Mouse (Mus musculus) c-Kit-positive CD71-positive TER-119-negative erythroid progenitor cells, embryonic 14.5 days (primary cell): Measurements from ENCODE around the gene Asb5.
"Not testable (repeated sequence)": the region's sequence is repeated elsewhere in the genome, so short reads cannot be mapped to it uniquely, and the experiment has no call there.

Experiments
- DNase-seq: peaks from one replicate; pipeline ENCODE4 v3.0.0-alpha.2; 2013; ENCODE audit warnings: low read depth

Gene Asb5

GRCm38 (mm10) chr8:54529382-54530296 lies at the start of gene Asb5, which contains the start of gene Spcs3:
Gene Asb5, plus strand, starts transcription at chr8:54529580.
Gene Spcs3, minus strand, starts transcription at chr8:54529998.
- peak; percentile 90 for DNase-seq

- no peak for DNase-seq
These were observed 42.7 kb upstream of the Asb5 start for GRCm38 (mm10) chr8:54486555-54487273.

- DNase-seq, result no peak
These were observed 40.9 kb upstream of the Asb5 start for GRCm38 (mm10) chr8:54488437-54488836.

GRCm38 (mm10) chr8:54491057-54491690 lies 38.2 kb upstream of the Asb5 start:
- DNase-seq, result no peak

GRCm38 (mm10) chr8:54491934-54492333 lies 37.4 kb upstream of the Asb5 start:
- DNase-seq, result no peak

GRCm38 (mm10) chr8:54493110-54493509 lies 36.3 kb upstream of the Asb5 start:
- DNase-seq, result peak; percentile 53

GRCm38 (mm10) chr8:54493915-54494314 lies 35.5 kb upstream of the Asb5 start:
- DNase-seq, result no peak

GRCm38 (mm10) chr8:54503104-54503503 lies 26.3 kb upstream of the Asb5 start:
- no peak for DNase-seq

GRCm38 (mm10) chr8:54505060-54505459 lies 24.3 kb upstream of the Asb5 start:
- no peak for DNase-seq

- no peak for DNase-seq
These were observed 21.8 kb upstream of the Asb5 start for GRCm38 (mm10) chr8:54507428-54508095.

GRCm38 (mm10) chr8:54508096-54508456 lies 21.3 kb upstream of the Asb5 start:
- DNase-seq, result no peak

GRCm38 (mm10) chr8:54508814-54509213 lies 20.6 kb upstream of the Asb5 start:
- no peak for DNase-seq

- DNase-seq, result no peak
These were observed 20.1 kb upstream of the Asb5 start for GRCm38 (mm10) chr8:54509221-54509721.

- DNase-seq, result no peak
These were observed 17.6 kb upstream of the Asb5 start for GRCm38 (mm10) chr8:54511791-54512190.

- not testable (repeated sequence) for DNase-seq
These were observed 17.2 kb upstream of the Asb5 start for GRCm38 (mm10) chr8:54512200-54512599.

- DNase-seq, result no peak
These were observed 10.5 kb upstream of the Asb5 start for GRCm38 (mm10) chr8:54518756-54519460.

- no peak for DNase-seq
These were observed 8.9 kb upstream of the Asb5 start for GRCm38 (mm10) chr8:54520516-54520915.

- no peak for DNase-seq
These were observed 3.8 kb upstream of the Asb5 start for GRCm38 (mm10) chr8:54525606-54526005.

GRCm38 (mm10) chr8:54526700-54527099 lies 2.7 kb upstream of the Asb5 start:
- DNase-seq, result no peak

GRCm38 (mm10) chr8:54528571-54528970 lies 809 bp upstream of the Asb5 start:
- no peak for DNase-seq

GRCm38 (mm10) chr8:54535172-54535571 lies 5.8 kb downstream of the Asb5 start:
- DNase-seq, result no peak
